Mouse (Mus musculus) heart, postnatal 0 days (tissue): ENCODE results near the gene Meis2.

Source experiments
- CTCF ChIP-seq: IDR thresholded peaks from 2 replicates; pipeline ENCODE4 v1.5.1; 2016; ENCODE audit warnings: antibody characterized with exemption, control low read depth, low read depth
- EP300 ChIP-seq: IDR thresholded peaks from 2 replicates; pipeline ENCODE4 v1.6.1; 2016; ENCODE audit warnings: antibody characterized with exemption, low read depth

GRCm38 (mm10) chr2:116042934-116043698, 22.5 kb downstream of the Meis2 start:
- TF ChIP-seq EP300 (no peak), CTCF (no peak)
